Comparison of ENCODE assay signal across 35 mouse cellular contexts in genomic region chr16:16892366-16892765, GRCm38 (mm10). TPM values are rescaled to one million over a fixed set of nuclear protein-coding genes. Genes with fewer than 3 reads are reported as not detected.
"Had no signal": no experiment of that assay in that cellular context is flagged by ENCODE, and none has a peak within 500 bp of the region (broad histone marks: within the 10 kb centered on the region; RNA-seq: fewer than 3 reads in every experiment).

No protein-coding gene starts in this region.

- H3K27ac ChIP-seq: embryonic facial prominence, embryonic 10.5 days; embryonic facial prominence, embryonic 12.5 days; embryonic facial prominence, embryonic 13.5 days; embryonic facial prominence, embryonic 15.5 days; forebrain, embryonic 10.5 days; forebrain, embryonic 12.5 days; forebrain, embryonic 13.5 days; forebrain, embryonic 15.5 days; gastrocnemius, adult 2 months; heart, adult 2 months had no signal

- H3K9me3 ChIP-seq: embryonic facial prominence, embryonic 10.5 days; embryonic facial prominence, embryonic 12.5 days; embryonic facial prominence, embryonic 13.5 days; embryonic facial prominence, embryonic 15.5 days; forebrain, embryonic 10.5 days; forebrain, embryonic 12.5 days; forebrain, embryonic 13.5 days; forebrain, embryonic 15.5 days had no signal

- H3K4me3 ChIP-seq: embryonic facial prominence, embryonic 10.5 days; embryonic facial prominence, embryonic 12.5 days; embryonic facial prominence, embryonic 13.5 days; embryonic facial prominence, embryonic 15.5 days; erythroblast, embryonic 14.5 days; forebrain, embryonic 10.5 days; forebrain, embryonic 12.5 days; forebrain, embryonic 13.5 days; forebrain, embryonic 15.5 days; gastrocnemius, adult 2 months; heart, adult 2 months had no signal

- H3K27me3 ChIP-seq: embryonic facial prominence, embryonic 12.5 days; embryonic facial prominence, embryonic 13.5 days; embryonic facial prominence, embryonic 15.5 days; forebrain, embryonic 12.5 days; forebrain, embryonic 13.5 days; forebrain, embryonic 15.5 days had no signal

- H3K4me2 ChIP-seq: embryonic facial prominence, embryonic 12.5 days; embryonic facial prominence, embryonic 13.5 days; embryonic facial prominence, embryonic 15.5 days; forebrain, embryonic 12.5 days; forebrain, embryonic 13.5 days; forebrain, embryonic 15.5 days had no signal

- DNase-seq: cerebellum, adult 2 months; cerebellum, adult 8-10 months; cerebellum, adult 9-10 months; cerebellum, adult 9-11 months; cerebellum, postnatal 10 days; cerebellum, postnatal 14 days; cerebellum, postnatal 25 days; cerebellum, postnatal 36 days; embryo, embryonic 11 days; forebrain, postnatal 0 days; gastrocnemius, adult 2 months; gastrocnemius, postnatal 14 days; gastrocnemius, postnatal 25 days; gastrocnemius, postnatal 36 days; heart, adult 18-20 months; heart, adult 2 months had no signal

RNA-seq across cellular contexts. Expression of gene Vpreb1, which starts 21.7 kb away (rescaled TPM):
- total RNA-seq: gastrocnemius, adult 18-20 months; gastrocnemius, adult 8-10 months; gastrocnemius, postnatal 14 days; gastrocnemius, postnatal 25 days; gastrocnemius, postnatal 36 days; heart, adult 2 months; heart, adult 8-10 months had no signal
- polyA plus RNA-seq: cerebellum, adult 2 months; heart, adult 2 months had no signal

RNA-seq across cellular contexts. Expression of gene Igll1, which starts 28.6 kb away (rescaled TPM):
- total RNA-seq: common myeloid progenitor, adult 5-6 weeks; forebrain, postnatal 0 days; gastrocnemius, adult 18-20 months; gastrocnemius, adult 2 months; gastrocnemius, adult 8-10 months; gastrocnemius, postnatal 14 days; gastrocnemius, postnatal 25 days; gastrocnemius, postnatal 36 days; gastrocnemius, postnatal 4 days; heart, adult 18-20 months; heart, adult 2 months; heart, adult 8-10 months had no signal
- polyA plus RNA-seq: cerebellum, adult 2 months; cortical plate, adult 2 months; embryonic facial prominence, embryonic 10.5 days; embryonic facial prominence, embryonic 11.5 days; embryonic facial prominence, embryonic 12.5 days; embryonic facial prominence, embryonic 13.5 days; erythroblast, embryonic 14.5 days; forebrain, embryonic 11.5 days; forebrain, embryonic 14.5 days; forebrain, embryonic 15.5 days; forebrain, postnatal 0 days; frontal cortex, adult 2 months; heart, adult 2 months had no signal
